Mouse (Mus musculus): ENCODE results near the gene 1700020D05Rik. TPM values are rescaled to one million over a fixed set of nuclear protein-coding genes. Genes with fewer than 3 reads are reported as not detected.

The 1700020D05Rik gene
- polyA plus RNA-seq (2014; fragmentation: Illumina TruSeq; extraction: RNeasy Lipid Tissue Mini Kit (QIAGEN cat#74804); ENCODE audit: low read depth, low replicate concordance) = not detected

DNA sequence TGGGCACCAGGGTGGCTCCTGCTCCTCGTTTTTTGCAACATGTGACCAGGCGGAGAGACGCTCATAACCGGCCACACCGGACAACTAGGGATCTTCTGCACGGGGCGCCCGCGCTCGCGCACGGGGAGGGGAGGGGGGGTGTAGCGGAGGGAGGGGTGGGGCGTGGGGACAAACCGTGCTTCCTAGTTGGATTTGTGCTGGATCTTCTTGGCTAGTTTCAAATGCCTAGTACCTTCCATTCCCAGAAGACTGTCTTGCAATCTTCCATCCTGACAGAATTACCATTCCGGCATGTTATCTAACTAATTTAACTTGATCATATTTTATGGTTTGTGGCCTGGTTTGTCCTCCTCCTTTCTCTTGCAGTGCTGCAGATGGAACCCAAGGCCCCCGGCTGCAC lies at the start of gene 1700020D05Rik:
Gene 1700020D05Rik, minus strand, starts transcription at position 101 of the 400 bp plus-strand sequence.

DNA sequence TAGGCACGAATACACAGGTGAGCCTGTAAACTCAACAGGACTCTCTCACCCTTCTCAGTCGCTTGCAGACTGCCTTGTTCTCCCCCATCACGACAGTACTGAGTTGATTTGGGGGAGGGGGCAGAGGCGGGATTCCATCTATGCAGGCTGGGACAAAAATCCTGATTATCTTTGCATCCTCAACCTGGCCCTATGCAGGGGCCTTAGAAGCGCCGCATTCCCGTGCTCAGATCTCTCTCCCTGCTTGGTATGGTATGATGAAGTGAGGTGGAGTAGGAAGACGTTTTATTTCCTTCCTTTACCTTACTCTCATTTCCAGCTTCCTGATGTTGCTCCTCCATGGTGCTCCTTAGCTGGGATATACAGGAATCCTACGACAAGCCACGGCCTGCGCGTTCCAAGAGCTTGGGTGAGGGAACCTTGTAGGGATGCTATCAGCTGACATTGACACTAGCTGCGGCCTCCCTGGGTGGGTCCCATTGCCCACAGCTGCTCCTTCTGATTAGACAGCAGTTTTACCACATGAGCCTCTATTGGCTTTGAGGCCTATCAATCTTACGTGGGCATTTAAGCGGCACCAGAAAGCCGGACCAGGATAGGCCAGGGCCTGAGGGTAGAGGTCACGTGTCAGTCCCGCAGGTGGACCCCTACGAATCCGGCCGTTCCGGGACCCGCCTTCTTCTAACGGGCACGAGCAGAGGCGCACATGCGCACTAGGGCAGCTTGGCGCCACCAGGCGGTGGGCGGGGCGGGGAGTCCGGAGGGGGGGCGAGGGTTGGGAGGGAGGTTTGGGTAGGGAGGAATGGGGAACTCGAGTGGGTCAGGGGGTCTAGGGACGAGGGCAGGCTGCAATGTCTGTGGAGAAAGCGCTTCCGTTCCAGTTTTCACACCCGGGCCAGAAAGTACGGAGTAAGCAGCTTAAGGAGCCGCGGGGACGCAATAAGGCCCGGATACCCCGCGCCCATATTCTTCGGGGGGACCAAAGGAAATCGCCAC lies 6.7 kb upstream of the 1700020D05Rik start, which contains the start of gene Snx32:
Gene Snx32, minus strand, starts transcription at position 508 of the 996 bp plus-strand sequence.

DNA sequence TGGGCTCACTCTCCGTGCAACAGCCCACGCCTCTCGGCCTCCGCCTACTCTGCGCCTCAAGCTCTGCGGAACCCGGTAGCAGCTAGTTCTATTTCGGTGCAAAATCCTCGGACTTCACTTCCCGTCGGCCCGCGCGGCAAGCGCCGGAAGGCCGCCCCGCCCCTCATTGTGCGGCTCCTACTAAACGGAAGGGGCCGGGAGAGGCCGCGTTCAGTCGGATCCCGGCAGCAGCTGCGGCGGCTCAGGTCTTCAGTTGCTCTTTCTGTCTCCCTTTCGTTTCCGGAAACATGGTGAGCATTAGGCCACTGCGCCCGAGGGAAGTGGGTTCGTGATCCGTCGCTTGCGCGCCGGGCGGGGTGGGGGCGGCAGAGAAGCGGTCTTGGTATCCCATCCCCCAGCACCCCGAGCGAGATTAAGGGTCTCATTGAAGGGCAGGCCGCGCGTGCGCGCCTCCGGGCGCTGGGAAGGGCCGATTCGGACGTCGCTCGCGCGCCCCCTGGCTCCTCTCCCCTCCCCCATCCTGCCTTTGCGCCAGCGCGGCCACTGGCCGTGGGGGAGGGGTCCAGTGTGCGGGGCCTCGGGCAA lies 13.2 kb downstream of the 1700020D05Rik start, which contains the start of gene Cfl1:
Gene Cfl1, plus strand, starts transcription at position 143 of the 585 bp plus-strand sequence.

DNA sequence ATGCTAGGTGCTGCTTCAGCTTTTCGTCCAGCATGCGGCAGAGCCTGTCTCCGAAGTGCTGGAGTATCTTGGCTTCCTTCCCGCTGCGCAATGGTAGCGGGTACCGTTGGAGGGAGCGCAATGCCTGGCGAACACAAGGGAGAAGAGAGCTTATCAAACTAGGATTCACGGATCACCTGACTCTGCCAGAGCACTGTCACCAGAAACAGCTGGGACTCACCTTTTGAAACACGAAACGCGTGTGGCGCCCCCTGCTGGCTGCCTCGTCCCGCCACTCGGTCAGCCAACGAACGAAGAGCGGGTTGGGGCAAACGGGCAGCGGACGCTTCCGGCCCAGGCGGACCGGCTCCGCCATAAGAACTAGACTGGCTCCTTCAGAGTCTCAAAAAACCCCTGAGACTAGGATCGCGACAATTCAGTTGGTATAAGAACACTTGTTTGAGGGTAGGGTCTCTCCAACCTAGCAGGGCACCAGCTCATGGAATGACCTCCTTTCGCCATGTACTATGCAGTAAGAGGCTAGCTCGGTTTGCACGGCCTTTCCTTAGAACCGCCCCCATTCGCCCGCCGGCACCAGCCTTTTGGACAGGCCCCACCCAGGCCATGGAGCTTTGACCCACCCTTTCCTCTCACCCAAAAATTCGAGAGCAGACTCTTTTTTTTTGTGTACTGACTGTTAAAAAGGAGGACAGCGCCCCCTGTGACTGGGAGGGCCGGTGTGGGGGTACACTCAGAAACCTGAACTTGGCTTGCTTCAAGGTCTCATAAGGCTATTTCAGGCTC lies 15.6 kb downstream of the 1700020D05Rik start, which contains the start of gene Mus81:
Gene Mus81, minus strand, starts transcription at position 635 of the 783 bp plus-strand sequence.

DNA sequence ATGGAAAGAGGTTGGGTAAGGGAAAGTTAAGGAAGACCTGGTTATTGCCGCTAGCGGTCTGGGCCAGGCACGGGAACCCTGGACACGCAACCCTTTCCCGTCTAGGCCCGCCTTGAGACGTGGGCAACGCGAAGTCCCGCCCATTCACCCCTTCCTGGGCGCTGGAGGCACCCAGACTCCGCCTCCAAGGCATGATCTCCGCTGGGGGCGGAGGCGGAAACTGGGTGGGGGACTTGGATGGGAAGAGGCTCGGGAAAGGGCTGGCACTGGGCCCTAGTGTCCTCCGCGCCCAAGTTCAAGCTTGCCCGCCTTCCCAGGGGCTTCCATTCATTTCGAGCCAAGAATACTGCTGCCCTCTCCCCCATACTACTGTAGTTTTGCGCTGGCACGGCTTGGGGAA lies 29.9 kb downstream of the 1700020D05Rik start, which contains the start of gene Efemp2:
Gene Efemp2, plus strand, starts transcription at position 235 of the 400 bp plus-strand sequence.

DNA sequence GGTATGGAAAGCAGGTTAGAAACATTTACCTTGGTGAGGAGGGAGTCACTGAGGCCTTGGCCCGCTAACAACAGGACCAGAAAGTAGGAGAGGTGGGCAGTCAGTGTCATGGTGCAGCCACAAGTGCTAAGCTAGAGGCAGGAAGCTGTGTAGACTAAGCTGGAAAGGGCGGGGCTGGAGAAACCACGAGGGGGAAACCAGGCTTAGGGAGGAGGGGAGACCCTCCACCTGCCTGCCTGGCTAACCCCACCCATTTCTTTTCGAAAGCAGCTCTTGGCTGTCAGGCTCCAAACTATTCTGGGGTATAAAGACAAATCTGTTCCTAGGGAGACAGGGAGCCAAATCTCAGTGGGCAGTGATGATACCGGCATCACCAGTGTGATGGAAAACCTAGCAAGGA lies 35.2 kb downstream of the 1700020D05Rik start, which contains the start of gene Ctsw:
Gene Ctsw, minus strand, starts transcription at position 134 of the 400 bp plus-strand sequence.

DNA sequence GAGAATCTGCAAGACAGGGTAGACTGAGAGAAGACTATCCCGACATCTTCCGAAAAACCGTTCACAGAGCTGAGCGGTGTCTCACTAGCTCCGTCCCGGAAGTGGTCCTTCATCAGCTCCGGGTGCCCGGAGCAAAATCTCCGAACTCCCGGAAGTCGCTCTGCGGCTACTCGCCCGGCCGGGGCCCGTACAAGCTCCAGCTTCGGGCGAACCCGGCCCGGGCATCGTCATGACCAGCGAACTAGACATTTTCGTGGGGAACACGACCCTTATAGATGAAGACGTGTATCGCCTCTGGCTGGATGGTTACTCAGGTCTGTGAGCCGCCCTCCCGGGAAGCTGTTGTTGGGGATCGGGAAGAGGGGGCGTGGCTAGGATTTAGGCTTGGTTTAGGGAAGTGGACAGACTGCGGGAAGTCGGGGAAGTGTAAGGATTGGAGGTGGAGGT lies 43.1 kb downstream of the 1700020D05Rik start, which contains the start of gene Fibp:
Gene Fibp, plus strand, starts transcription at position 151 of the 447 bp plus-strand sequence.

DNA sequence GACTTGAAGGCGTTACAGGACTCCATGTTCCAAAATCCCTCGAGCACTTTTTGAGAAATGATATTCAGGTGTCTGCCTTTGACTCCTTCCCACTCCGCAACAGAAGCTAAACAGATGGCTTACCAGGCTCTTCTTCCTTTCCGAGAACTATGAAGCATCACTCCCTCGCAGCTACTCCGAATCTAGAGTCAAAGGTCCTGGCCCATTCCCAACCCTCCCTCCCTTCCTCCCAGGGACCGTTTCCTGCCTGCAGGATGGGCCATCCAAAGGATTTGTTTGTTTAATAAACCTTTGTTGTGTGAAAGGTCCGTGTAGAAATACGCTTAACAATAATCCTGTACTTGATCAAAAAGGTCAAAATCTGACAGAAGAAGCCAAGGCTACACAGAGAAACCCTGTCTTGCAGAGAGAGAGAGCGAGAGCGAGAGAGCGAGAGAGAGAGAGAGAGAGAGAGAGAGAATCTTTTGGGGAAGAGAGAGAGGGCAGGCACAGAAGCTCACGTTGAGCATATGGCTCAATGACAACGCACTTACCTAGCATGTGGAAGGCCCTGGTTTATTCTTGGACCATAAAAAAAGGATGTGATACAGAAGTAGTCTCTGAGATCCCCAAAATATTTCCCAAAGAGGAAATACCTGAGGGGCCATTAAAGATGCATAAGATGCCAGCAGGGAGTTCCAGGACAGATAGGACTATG lies 45.7 kb downstream of the 1700020D05Rik start, which contains the start of gene Ccdc85b:
Gene Ccdc85b, minus strand, starts transcription at position 149 of the 697 bp plus-strand sequence.

Other genes with a start within 250 kb of the 1700020D05Rik start
- gene Pacs1, start 230.7 kb downstream of the 1700020D05Rik start, polyA plus RNA-seq (2014; fragmentation: Illumina TruSeq; extraction: RNeasy Lipid Tissue Mini Kit (QIAGEN cat#74804); ENCODE audit: low read depth, low replicate concordance) = 5.5 TPM
- 42.7 TPM for gene Sf3b2, start 208.3 kb downstream of the 1700020D05Rik start, polyA plus RNA-seq (2014; fragmentation: Illumina TruSeq; extraction: RNeasy Lipid Tissue Mini Kit (QIAGEN cat#74804); ENCODE audit: low read depth, low replicate concordance)
- not detected for gene Gal3st3, start 205.5 kb downstream of the 1700020D05Rik start, polyA plus RNA-seq (2014; fragmentation: Illumina TruSeq; extraction: RNeasy Lipid Tissue Mini Kit (QIAGEN cat#74804); ENCODE audit: low read depth, low replicate concordance)
- not detected for gene Catsper1, start 168.0 kb downstream of the 1700020D05Rik start, polyA plus RNA-seq (2014; fragmentation: Illumina TruSeq; extraction: RNeasy Lipid Tissue Mini Kit (QIAGEN cat#74804); ENCODE audit: low read depth, low replicate concordance)
- not detected for gene Cst6, start 154.2 kb downstream of the 1700020D05Rik start, polyA plus RNA-seq (2014; fragmentation: Illumina TruSeq; extraction: RNeasy Lipid Tissue Mini Kit (QIAGEN cat#74804); ENCODE audit: low read depth, low replicate concordance)
- gene Eif1ad, start 137.0 kb downstream of the 1700020D05Rik start, polyA plus RNA-seq (2014; fragmentation: Illumina TruSeq; extraction: RNeasy Lipid Tissue Mini Kit (QIAGEN cat#74804); ENCODE audit: low read depth, low replicate concordance) = 13.9 TPM
- 11.3 TPM for gene Banf1, start 136.6 kb downstream of the 1700020D05Rik start, polyA plus RNA-seq (2014; fragmentation: Illumina TruSeq; extraction: RNeasy Lipid Tissue Mini Kit (QIAGEN cat#74804); ENCODE audit: low read depth, low replicate concordance)
- gene Sart1, start 115.1 kb downstream of the 1700020D05Rik start, polyA plus RNA-seq (2014; fragmentation: Illumina TruSeq; extraction: RNeasy Lipid Tissue Mini Kit (QIAGEN cat#74804); ENCODE audit: low read depth, low replicate concordance) = 1.6 TPM
- not detected for gene Tsga10ip, start 101.3 kb downstream of the 1700020D05Rik start, polyA plus RNA-seq (2014; fragmentation: Illumina TruSeq; extraction: RNeasy Lipid Tissue Mini Kit (QIAGEN cat#74804); ENCODE audit: low read depth, low replicate concordance)
- 8.5 TPM for gene Drap1, start 78.8 kb downstream of the 1700020D05Rik start, polyA plus RNA-seq (2014; fragmentation: Illumina TruSeq; extraction: RNeasy Lipid Tissue Mini Kit (QIAGEN cat#74804); ENCODE audit: low read depth, low replicate concordance)
- gene AI837181, start 78.6 kb downstream of the 1700020D05Rik start, polyA plus RNA-seq (2014; fragmentation: Illumina TruSeq; extraction: RNeasy Lipid Tissue Mini Kit (QIAGEN cat#74804); ENCODE audit: low read depth, low replicate concordance) = 0.76 TPM
- gene Fosl1, start 56.2 kb downstream of the 1700020D05Rik start, polyA plus RNA-seq (2014; fragmentation: Illumina TruSeq; extraction: RNeasy Lipid Tissue Mini Kit (QIAGEN cat#74804); ENCODE audit: low read depth, low replicate concordance) = not detected
- gene Ccdc85b, start 45.9 kb downstream of the 1700020D05Rik start, polyA plus RNA-seq (2014; fragmentation: Illumina TruSeq; extraction: RNeasy Lipid Tissue Mini Kit (QIAGEN cat#74804); ENCODE audit: low read depth, low replicate concordance) = 1.0 TPM
- 6.2 TPM for gene Fibp, start 43.2 kb downstream of the 1700020D05Rik start, polyA plus RNA-seq (2014; fragmentation: Illumina TruSeq; extraction: RNeasy Lipid Tissue Mini Kit (QIAGEN cat#74804); ENCODE audit: low read depth, low replicate concordance)
- gene Ctsw, start 35.3 kb downstream of the 1700020D05Rik start, polyA plus RNA-seq (2014; fragmentation: Illumina TruSeq; extraction: RNeasy Lipid Tissue Mini Kit (QIAGEN cat#74804); ENCODE audit: low read depth, low replicate concordance) = not detected
- 1.3 TPM for gene Efemp2, start 29.8 kb downstream of the 1700020D05Rik start, polyA plus RNA-seq (2014; fragmentation: Illumina TruSeq; extraction: RNeasy Lipid Tissue Mini Kit (QIAGEN cat#74804); ENCODE audit: low read depth, low replicate concordance)
- 2.1 TPM for gene Mus81, start 15.4 kb downstream of the 1700020D05Rik start, polyA plus RNA-seq (2014; fragmentation: Illumina TruSeq; extraction: RNeasy Lipid Tissue Mini Kit (QIAGEN cat#74804); ENCODE audit: low read depth, low replicate concordance)
- 227 TPM for gene Cfl1, start 13.3 kb downstream of the 1700020D05Rik start, polyA plus RNA-seq (2014; fragmentation: Illumina TruSeq; extraction: RNeasy Lipid Tissue Mini Kit (QIAGEN cat#74804); ENCODE audit: low read depth, low replicate concordance)
- 0.58 TPM for gene Snx32, start 6.8 kb upstream of the 1700020D05Rik start, polyA plus RNA-seq (2014; fragmentation: Illumina TruSeq; extraction: RNeasy Lipid Tissue Mini Kit (QIAGEN cat#74804); ENCODE audit: low read depth, low replicate concordance)
- not detected for gene Ovol1, start 56.9 kb upstream of the 1700020D05Rik start, polyA plus RNA-seq (2014; fragmentation: Illumina TruSeq; extraction: RNeasy Lipid Tissue Mini Kit (QIAGEN cat#74804); ENCODE audit: low read depth, low replicate concordance)
- gene Ap5b1, start 64.2 kb upstream of the 1700020D05Rik start, polyA plus RNA-seq (2014; fragmentation: Illumina TruSeq; extraction: RNeasy Lipid Tissue Mini Kit (QIAGEN cat#74804); ENCODE audit: low read depth, low replicate concordance) = not detected
- gene Rnaseh2c, start 98.1 kb upstream of the 1700020D05Rik start, polyA plus RNA-seq (2014; fragmentation: Illumina TruSeq; extraction: RNeasy Lipid Tissue Mini Kit (QIAGEN cat#74804); ENCODE audit: low read depth, low replicate concordance) = 1.9 TPM
- 29.7 TPM for gene Kat5, start 106.5 kb upstream of the 1700020D05Rik start, polyA plus RNA-seq (2014; fragmentation: Illumina TruSeq; extraction: RNeasy Lipid Tissue Mini Kit (QIAGEN cat#74804); ENCODE audit: low read depth, low replicate concordance)
- 2.9 TPM for gene Rela, start 133.7 kb upstream of the 1700020D05Rik start, polyA plus RNA-seq (2014; fragmentation: Illumina TruSeq; extraction: RNeasy Lipid Tissue Mini Kit (QIAGEN cat#74804); ENCODE audit: low read depth, low replicate concordance)
- gene Sipa1, start 159.9 kb upstream of the 1700020D05Rik start, polyA plus RNA-seq (2014; fragmentation: Illumina TruSeq; extraction: RNeasy Lipid Tissue Mini Kit (QIAGEN cat#74804); ENCODE audit: low read depth, low replicate concordance) = 1.3 TPM
- gene Map3k11, start 185.0 kb upstream of the 1700020D05Rik start, polyA plus RNA-seq (2014; fragmentation: Illumina TruSeq; extraction: RNeasy Lipid Tissue Mini Kit (QIAGEN cat#74804); ENCODE audit: low read depth, low replicate concordance) = 2.2 TPM
- 0.70 TPM for gene Pcnx3, start 185.1 kb upstream of the 1700020D05Rik start, polyA plus RNA-seq (2014; fragmentation: Illumina TruSeq; extraction: RNeasy Lipid Tissue Mini Kit (QIAGEN cat#74804); ENCODE audit: low read depth, low replicate concordance)
- not detected for gene Kcnk7, start 200.6 kb upstream of the 1700020D05Rik start, polyA plus RNA-seq (2014; fragmentation: Illumina TruSeq; extraction: RNeasy Lipid Tissue Mini Kit (QIAGEN cat#74804); ENCODE audit: low read depth, low replicate concordance)
- 3.7 TPM for gene Ehbp1l1, start 222.5 kb upstream of the 1700020D05Rik start, polyA plus RNA-seq (2014; fragmentation: Illumina TruSeq; extraction: RNeasy Lipid Tissue Mini Kit (QIAGEN cat#74804); ENCODE audit: low read depth, low replicate concordance)
- gene Fam89b, start 225.9 kb upstream of the 1700020D05Rik start, polyA plus RNA-seq (2014; fragmentation: Illumina TruSeq; extraction: RNeasy Lipid Tissue Mini Kit (QIAGEN cat#74804); ENCODE audit: low read depth, low replicate concordance) = not detected
- 17.7 TPM for gene Ltbp3, start 237.1 kb upstream of the 1700020D05Rik start, polyA plus RNA-seq (2014; fragmentation: Illumina TruSeq; extraction: RNeasy Lipid Tissue Mini Kit (QIAGEN cat#74804); ENCODE audit: low read depth, low replicate concordance)

Measured in adrenal gland, adult 10 weeks (tissue).